Mouse (Mus musculus) embryonic facial prominence, embryonic 14.5 days (tissue): Measurements from ENCODE around the gene Rab15. TPM values are rescaled to one million over a fixed set of nuclear protein-coding genes. Genes with fewer than 3 reads are reported as not detected.

Experiments used
- ATAC-seq: fragments of 200-750 bp; cut with Nextera tagmentation; 2 replicates; pipeline ENCODE4 v1.8.0; 2017; ENCODE audit warnings: low read depth, moderate number of reproducible peaks, moderate TSS enrichment
- DNase-seq: peaks from one replicate; pipeline ENCODE4 v3.0.0-alpha.2; 2015; ENCODE audit warnings: low spot score
- H3K27ac ChIP-seq: fragments of 300-500 bp; sonication (generic); replicated peaks from 2 replicates; pipeline ENCODE4 v1.5.1; 2014; ENCODE audit warnings: low read depth, mild to moderate bottlenecking, low read length, moderate library complexity
- H3K27me3 ChIP-seq: fragments of 300-500 bp; sonication (generic); replicated peaks from 2 replicates; pipeline ENCODE4 v1.6.1; 2014; ENCODE audit warnings: low read length; ENCODE audit not compliant: control insufficient read depth, insufficient read depth
- H3K36me3 ChIP-seq: fragments of 300-500 bp; sonication (generic); 2 replicates; pipeline ENCODE4 v1.6.1; 2014; ENCODE audit warnings: low read length, mixed read lengths; ENCODE audit not compliant: control insufficient read depth, insufficient read depth
- H3K4me1 ChIP-seq: fragments of 300-500 bp; sonication (generic); 2 replicates; pipeline ENCODE4 v1.6.1; 2014; ENCODE audit warnings: antibody characterized with exemption, low read length; ENCODE audit not compliant: control insufficient read depth, insufficient read depth
- H3K4me2 ChIP-seq: fragments of 300-500 bp; sonication (generic); 2 replicates; pipeline ENCODE4 v1.6.1; 2014; ENCODE audit warnings: low read depth, mild to moderate bottlenecking, low read length, moderate library complexity, mixed read lengths
- H3K4me3 ChIP-seq: fragments of 300-500 bp; sonication (generic); 2 replicates; pipeline ENCODE4 v1.5.1; 2014; ENCODE audit warnings: low read depth, mild to moderate bottlenecking, low read length
- H3K9ac ChIP-seq: fragments of 300-500 bp; sonication (generic); 2 replicates; pipeline ENCODE4 v1.6.1; 2014; ENCODE audit warnings: low read depth, mild to moderate bottlenecking, low read length, moderate library complexity, mixed read lengths
- H3K9me3 ChIP-seq: fragments of 300-500 bp; sonication (generic); 2 replicates; pipeline ENCODE4 v1.6.1; 2016; ENCODE audit warnings: low read length; ENCODE audit not compliant: control insufficient read depth
- WGBS: fragments of 180-500 bp; shearing (Covaris S2); extraction: QIAGEN DNeasy Blood & Tissue Kit; methylation state at CpG from one replicate; pipeline ENCODE4 v1.1.7; 2014; 5-methylcytosine and 5-hydroxymethylcytosine counted together
- polyA plus RNA-seq: library from polyadenylated mRNA; unstranded; fragments of >200 nt; fragmentation: Nextera tagmentation; extraction: Ambion mirVana; gene quantifications from 2 replicates; pipeline ENCODE4 v1.2.1, GENCODE M21; 2014

Gene Rab15
- polyA plus RNA-seq, 1 experiment from 2014 or later = 26.5 TPM

- DNase-seq = no peak
- no peak overlapping the region for H3K4me3 ChIP-seq
- H3K4me1 ChIP-seq = peaks cover 11% of the 10 kb centered on the region
- H3K4me2 ChIP-seq = no peak overlapping the region
- H3K27ac ChIP-seq = no peak overlapping the region
- ATAC-seq = no peak
- no peaks in the 10 kb centered on the region for H3K27me3 ChIP-seq
- no peaks in the 10 kb centered on the region for H3K9me3 ChIP-seq
- peaks cover 3% of the 10 kb centered on the region; the same call in 1 of the 2 replicates for H3K36me3 ChIP-seq
- 68% methylated on average over 10 of the region's 10 CpGs for WGBS
- H3K9ac ChIP-seq = no peak overlapping the region
Measured at GRCm38 (mm10) chr12:76813543-76813942, 9.2 kb downstream of the Rab15 start.

GRCm38 (mm10) chr12:76811006-76811405 lies 11.7 kb downstream of the Rab15 start:
- Histone ChIP-seq H3K9ac (no peak overlapping the region), H3K4me2 (no peak overlapping the region), H3K27me3 (no peaks in the 10 kb centered on the region), H3K9me3 (no peaks in the 10 kb centered on the region), H3K4me1 (no peaks in the 10 kb centered on the region), H3K4me3 (no peak overlapping the region), H3K27ac (no peak overlapping the region), H3K36me3 (peaks cover 3% of the 10 kb centered on the region; the same call in 1 of the 2 replicates)
- 92% methylated on average over 4 of the region's 4 CpGs for WGBS
- ATAC-seq (no peak), DNase-seq (no peak)

GRCm38 (mm10) chr12:76810491-76810890 lies 12.2 kb downstream of the Rab15 start:
- WGBS = 90% methylated on average over 5 of the region's 5 CpGs
- ATAC-seq (no peak), DNase-seq (no peak)
- Histone ChIP-seq H3K4me1 (no peaks in the 10 kb centered on the region), H3K27me3 (no peaks in the 10 kb centered on the region), H3K9ac (no peak overlapping the region), H3K9me3 (no peaks in the 10 kb centered on the region), H3K27ac (no peak overlapping the region), H3K4me2 (no peak overlapping the region), H3K36me3 (peaks cover 3% of the 10 kb centered on the region; the same call in 1 of the 2 replicates), H3K4me3 (no peak overlapping the region)

- no peaks in the 10 kb centered on the region for H3K9me3 ChIP-seq
- no peak overlapping the region for H3K9ac ChIP-seq
- DNase-seq (no peak), ATAC-seq (no peak)
- H3K36me3 ChIP-seq = peaks cover 3% of the 10 kb centered on the region; the same call in 1 of the 2 replicates
- H3K4me2 ChIP-seq = no peak overlapping the region
- no peaks in the 10 kb centered on the region for H3K4me1 ChIP-seq
- 74% methylated on average over 10 of the region's 10 CpGs for WGBS
- no peak overlapping the region for H3K4me3 ChIP-seq
- no peak overlapping the region for H3K27ac ChIP-seq
- H3K27me3 ChIP-seq = no peaks in the 10 kb centered on the region
Measured at GRCm38 (mm10) chr12:76807796-76808195, 14.9 kb downstream of the Rab15 start.

DNA sequence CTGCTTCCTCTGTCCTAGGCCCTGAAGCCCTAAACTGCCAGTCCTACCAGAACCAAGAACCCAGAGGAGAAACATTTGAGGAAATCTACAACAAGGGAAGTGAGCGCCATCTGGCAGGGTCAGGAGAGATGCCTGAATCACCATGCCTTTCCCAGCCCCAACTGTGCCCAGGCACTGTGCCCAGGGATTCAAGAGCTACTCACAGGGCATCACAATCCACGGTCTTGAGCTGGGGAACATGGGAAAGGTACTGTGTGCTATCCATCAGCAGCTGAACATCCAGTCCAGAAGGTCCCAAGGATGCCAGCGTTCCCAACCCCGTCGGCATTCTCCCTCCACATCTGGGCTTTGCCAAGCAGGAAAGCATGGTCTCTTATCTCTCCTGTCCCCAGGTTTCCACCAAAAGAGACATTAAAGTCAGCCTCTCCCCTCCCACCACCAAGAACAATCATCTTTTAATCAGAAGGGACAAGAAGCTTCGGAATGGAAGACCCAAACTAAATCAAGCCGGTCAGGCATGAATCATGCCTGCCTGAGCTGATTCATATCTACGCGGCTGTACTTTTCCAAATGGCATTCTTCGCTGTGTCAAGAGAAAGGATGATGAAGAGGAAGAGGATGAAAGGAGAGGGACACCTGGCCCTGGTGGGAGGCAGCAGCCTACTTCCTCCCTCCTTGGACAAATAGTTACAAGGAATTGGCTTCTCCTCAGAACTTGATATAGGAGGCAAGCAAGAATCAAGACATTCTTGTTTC lies 17.5 kb downstream of the Rab15 start:
- no peak overlapping the region for H3K9ac ChIP-seq
- H3K4me2 ChIP-seq = no peak overlapping the region
- no peaks in the 10 kb centered on the region for H3K36me3 ChIP-seq
- H3K27me3 ChIP-seq = no peaks in the 10 kb centered on the region
- no peaks in the 10 kb centered on the region for H3K9me3 ChIP-seq
- ATAC-seq (no peak), DNase-seq (no peak)
- WGBS = 85% methylated on average over 10 of the region's 10 CpGs
- H3K27ac ChIP-seq = no peak overlapping the region
- no peak overlapping the region for H3K4me3 ChIP-seq
- no peaks in the 10 kb centered on the region for H3K4me1 ChIP-seq

- ATAC-seq (0 out of 2 replicates have a peak, but pooled peaks have one; percentile 28), DNase-seq (peak; percentile 44)
- Histone ChIP-seq H3K9ac (no peak overlapping the region), H3K36me3 (0 out of 2 replicates have a peak, but pooled peaks cover 4% of the 10 kb centered on the region), H3K9me3 (no peaks in the 10 kb centered on the region), H3K27me3 (no peaks in the 10 kb centered on the region), H3K4me3 (no peak overlapping the region), H3K4me2 (no peak overlapping the region), H3K27ac (no peak overlapping the region), H3K4me1 (no peaks in the 10 kb centered on the region)
- 51% methylated on average over 7 of the region's 7 CpGs for WGBS
Measured at GRCm38 (mm10) chr12:76803700-76804252, 18.9 kb downstream of the Rab15 start.

- Histone ChIP-seq H3K27me3 (no peaks in the 10 kb centered on the region), H3K4me1 (no peaks in the 10 kb centered on the region), H3K9me3 (no peaks in the 10 kb centered on the region), H3K27ac (no peak overlapping the region), H3K36me3 (0 out of 2 replicates have a peak, but pooled peaks cover 4% of the 10 kb centered on the region), H3K4me3 (no peak overlapping the region), H3K9ac (no peak overlapping the region), H3K4me2 (no peak overlapping the region)
- ATAC-seq (no peak), DNase-seq (no peak)
- WGBS = 89% methylated on average over 10 of the region's 10 CpGs
Measured at GRCm38 (mm10) chr12:76803028-76803427, 19.7 kb downstream of the Rab15 start.

DNA sequence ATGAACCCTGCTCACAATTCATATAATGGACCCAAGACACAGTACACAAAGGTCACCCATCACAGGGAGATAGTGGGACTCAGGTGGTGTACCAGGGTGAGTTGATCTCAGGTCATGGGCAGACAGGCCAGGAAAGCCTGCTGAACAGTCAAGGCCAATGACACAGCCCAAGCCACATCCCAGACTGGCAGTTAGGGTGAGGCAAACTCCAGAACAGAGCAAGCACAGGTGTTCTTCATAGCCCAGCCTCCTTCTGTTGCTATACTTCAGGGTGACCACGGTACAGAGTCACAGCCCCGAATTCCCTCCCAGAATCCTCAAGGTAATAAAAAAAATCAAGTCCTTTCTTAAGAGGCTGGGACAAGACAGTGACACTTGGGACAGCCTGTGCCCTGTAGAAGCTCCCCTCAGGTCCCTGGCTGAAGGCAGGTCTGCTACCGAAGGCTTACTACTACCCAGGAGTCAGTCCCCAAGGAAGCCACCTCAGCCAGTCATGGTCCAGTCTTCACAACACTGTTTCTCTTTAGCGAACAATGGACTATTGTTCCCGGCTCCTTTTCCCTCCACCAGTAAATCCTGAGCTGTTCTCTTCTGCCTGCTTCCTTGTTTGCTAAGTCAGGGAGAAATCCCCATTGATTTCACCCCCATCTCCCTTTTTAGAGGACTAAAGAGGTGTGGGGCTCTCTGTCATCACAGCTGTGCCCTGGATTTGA lies 24.5 kb downstream of the Rab15 start:
- Histone ChIP-seq H3K27me3 (no peaks in the 10 kb centered on the region), H3K36me3 (0 out of 2 replicates have a peak, but pooled peaks cover 4% of the 10 kb centered on the region), H3K27ac (no peak overlapping the region), H3K9ac (no peak overlapping the region), H3K4me1 (no peaks in the 10 kb centered on the region), H3K9me3 (no peaks in the 10 kb centered on the region), H3K4me3 (no peak overlapping the region), H3K4me2 (no peak overlapping the region)
- 53% methylated on average over 5 of the region's 5 CpGs for WGBS
- DNase-seq = no peak
- no peak for ATAC-seq
